Mouse (Mus musculus) right cerebral cortex, postnatal 4 days (tissue): ENCODE results near the gene Pgc.

ENCODE experiments used
- DNase-seq: peaks from one replicate; pipeline ENCODE4 v3.0.0-alpha.2; 2022

The Pgc gene

DNA sequence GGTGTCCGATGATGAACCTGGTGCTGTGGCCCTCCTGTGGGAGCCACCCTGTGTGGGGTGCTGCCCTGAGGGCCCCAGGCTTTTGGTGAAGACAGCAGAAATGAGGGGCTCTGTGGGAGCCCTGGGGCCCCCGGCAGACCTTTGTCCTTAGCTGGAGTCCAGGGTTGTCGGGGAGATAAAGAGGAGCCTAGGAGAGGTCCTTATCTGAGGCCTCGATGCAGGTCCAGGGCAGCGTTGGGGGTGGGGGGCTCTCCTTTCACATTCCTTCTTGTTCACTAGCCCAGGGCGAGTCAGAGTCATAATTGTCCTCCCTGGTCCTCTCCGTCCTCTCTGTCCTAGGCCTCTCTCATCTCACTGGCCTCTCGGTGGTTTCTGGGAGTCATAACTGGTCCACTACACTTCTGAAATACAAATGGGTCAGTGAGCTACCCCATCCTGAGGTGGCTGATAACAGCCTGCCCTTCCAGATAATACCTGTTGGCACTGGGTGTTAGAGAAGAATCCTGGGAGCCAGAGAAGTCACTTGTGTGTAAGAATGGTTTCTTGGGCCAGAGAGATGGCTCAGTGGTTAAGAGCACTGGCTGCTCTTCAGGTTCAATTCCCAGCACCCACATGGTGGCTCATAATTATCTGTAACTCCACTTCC is 26.6 kb downstream of the Pgc start:
- no peak for DNase-seq

DNA sequence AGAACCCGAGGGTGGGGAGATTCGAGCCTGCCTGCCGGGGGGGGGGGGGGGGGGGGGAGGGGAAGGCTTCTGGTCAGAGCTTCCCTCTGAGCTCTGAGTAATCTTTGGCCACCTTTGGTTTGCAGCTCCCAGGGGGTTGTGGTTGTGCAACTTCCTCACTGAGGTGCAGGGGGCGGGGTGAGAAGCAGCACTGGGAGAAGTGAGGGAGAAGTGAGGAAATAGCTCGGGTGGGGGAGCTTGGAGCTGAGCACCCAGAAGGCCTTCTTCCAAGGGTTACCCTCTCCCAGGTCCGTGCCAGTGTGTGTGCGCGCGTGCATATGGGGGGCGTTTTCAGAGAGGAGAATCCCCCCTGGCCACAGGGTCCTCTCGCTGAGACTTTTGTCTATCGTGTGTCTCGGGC is 27.6 kb downstream of the Pgc start:
- DNase-seq: no peak

DNA sequence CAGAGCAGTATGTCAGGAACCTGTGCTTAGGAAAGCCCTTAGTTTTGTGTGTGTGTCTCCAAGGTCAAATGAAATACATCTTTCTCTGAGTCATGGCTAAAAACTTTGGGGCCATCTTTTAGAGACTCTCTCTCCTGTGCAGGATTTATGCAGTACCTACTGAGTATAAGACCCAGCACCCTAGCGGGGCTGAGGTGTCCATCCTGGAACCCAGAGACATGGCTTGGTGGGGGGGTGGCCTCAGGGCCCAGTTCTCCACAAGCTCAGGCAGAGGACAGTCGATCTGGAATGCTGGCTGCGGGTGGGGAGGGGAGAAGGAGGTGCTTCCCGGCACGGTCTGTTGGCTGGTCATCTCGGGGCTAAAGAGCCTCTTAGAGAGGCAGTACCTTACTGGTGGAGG is 29.7 kb downstream of the Pgc start:
- DNase-seq: no peak

DNA sequence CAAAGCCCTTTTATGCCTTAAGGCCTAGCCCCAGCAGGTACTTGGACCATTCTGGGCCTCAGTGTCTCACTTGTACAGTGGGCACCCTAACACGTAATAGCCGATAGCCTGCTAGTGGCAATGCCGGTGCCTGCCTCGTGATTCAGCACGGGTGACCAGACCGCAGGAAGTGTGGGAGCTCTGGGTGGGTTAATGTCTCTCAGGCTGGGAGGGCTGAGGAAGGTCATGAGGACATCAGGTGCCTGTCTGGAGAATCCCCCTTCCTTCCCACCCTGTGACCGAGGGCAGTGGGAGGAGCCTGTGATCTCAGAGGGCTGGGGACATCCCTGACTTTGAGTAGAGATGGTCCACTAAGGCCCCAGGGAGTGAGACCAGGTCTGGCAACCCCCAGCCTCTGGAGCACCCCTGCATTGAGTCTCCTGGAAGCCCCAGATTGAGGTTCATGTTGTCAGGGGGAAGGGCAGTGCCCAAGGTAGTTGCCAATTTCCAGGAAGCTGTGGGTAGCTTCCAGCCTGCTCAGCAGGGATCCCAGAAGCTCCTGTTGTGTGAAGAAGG is 30.5 kb downstream of the Pgc start:
- DNase-seq: no peak

DNA sequence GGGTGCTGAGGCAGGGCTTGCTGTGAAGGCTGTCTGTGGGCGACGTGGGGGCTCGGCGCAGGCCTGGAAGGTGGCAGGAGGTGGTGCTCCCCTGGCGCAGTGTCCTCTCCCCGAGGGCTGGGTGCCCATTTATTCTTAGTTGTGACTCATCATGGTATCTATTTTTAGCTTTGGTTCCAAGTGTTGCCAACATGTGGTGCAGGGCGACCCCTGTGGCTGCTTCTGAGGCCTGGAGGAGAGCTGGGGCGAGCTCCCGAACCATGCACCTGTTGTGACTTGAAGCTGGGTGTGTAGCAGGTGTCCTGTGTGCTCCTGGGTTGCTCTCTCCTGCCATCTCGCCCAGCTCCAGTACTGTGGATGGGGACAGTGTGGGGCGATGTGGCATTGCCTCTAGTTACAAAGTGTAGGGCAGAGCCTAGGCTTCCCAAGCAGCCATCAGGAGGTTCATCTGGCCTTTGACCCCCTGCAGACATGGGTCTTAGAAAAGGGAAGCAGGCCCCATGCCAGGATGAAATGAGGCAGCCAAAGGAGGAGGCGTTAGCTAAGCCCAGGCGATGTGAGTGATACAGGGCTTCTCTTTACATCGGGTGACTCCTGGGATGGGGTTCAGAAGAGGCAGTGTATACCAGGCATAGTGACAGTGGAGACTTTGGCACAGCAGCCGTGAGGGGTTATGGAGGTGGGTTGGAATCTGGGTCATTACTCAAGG is 33.2 kb downstream of the Pgc start:
- no peak for DNase-seq

DNA sequence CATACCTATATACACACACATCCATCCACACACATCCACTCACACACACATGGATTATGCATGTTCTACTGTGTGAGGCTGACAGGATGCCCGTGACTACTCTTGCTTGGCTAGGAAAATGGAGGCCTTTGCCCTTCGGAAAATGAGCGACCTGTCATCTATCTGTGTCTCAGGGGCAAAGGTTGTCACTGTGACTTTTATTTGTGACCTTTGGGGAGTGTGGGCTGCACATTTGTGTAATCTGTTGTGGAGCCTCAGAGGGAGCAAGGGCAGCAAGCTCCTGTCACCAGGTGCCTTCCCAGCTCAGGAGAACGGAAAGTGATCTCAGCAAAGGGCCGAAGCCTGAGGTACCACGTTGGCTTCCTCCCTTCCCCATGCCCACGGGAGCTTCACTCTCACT is 35.4 kb downstream of the Pgc start:
- DNase-seq: no peak

DNA sequence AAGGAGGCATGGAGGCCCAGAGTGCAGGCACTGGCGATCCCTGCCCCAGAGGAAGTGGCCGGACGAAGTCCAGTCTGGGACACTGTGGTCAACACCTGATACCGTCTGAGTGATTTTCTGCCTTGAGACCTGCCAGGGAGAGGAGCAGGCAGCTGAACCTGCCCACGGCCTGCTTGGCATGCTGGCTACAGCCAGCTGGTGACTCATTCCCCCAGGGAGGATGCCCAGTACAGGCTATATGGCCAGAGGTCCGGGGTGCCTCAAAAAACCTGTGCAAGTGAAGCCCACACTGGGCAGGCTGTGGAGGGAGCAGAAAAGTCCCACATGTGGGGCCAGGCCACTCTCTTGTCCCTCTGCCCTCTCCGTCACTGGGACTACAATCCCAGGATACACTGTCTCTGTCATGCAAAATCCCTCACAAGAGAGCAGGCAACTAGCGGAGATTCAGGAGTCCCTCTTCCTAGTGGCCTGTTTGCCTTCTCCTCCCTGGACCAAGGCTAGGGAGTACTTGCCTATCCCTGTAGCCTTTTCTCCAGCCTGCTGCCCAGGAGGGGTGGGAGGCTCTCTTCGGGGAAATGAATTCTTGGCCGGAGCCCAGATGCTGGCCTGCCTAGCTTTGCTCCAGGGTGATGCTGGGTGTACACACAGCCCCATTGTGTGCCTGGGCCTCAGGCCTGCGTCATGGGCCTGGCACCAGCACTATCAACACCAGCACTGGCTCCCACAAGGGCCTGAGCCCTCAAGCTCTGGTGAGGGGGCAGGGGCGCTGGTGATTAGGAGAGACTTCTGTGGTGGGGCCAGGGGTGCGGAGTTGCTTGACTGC is 36.1 kb downstream of the Pgc start:
- peak; percentile 73 for DNase-seq

DNA sequence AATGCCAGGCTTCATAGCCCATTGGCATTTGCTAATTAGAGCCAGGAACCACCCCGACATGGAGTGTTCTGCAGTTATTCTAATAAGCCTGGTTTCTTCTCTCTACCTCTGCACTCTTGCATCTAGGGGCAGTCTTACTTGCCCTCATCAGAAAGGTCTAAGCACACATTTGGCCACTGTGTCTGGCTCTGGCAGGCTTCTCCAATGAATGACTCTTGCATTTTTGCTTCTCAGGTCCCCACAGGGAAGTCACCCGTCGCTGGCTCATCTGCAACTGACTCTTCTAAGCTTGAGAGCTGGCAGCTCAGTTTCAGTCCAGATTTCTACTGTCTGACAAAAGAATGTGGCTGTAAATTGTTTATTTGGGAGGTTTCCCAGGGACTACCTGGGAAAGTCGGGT is 39.3 kb downstream of the Pgc start:
- DNase-seq: no peak

DNA sequence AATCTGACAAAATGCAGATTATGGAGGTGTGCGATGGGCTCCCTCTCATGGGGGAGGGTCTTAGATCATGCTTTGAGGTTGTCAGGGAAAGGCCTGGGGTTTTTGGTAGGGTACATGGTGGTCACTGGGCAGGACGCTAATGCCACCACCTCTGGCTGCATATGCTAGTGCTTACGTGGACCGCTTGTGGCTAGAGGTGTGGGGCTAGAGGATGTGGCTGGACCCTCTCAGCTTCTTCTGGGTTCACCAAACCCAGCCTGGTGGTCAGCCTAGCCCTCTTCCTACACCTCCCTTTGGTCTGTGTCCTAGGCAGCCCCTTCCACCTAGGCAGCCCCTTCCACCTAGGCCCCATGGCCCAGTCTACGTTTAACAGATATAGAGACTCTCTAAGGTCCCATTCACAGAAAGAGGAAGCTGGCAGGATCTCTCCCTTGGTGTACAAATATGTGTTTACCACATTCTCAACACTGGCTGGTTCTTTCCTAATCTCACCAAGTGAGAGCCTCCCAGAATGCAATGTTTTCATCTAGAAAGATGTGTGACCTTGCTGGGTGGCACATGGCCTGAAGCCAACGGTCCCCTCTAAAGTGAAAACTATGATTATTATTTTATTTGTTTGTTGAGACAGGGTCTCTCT is 39.9 kb downstream of the Pgc start:
- no peak for DNase-seq

DNA sequence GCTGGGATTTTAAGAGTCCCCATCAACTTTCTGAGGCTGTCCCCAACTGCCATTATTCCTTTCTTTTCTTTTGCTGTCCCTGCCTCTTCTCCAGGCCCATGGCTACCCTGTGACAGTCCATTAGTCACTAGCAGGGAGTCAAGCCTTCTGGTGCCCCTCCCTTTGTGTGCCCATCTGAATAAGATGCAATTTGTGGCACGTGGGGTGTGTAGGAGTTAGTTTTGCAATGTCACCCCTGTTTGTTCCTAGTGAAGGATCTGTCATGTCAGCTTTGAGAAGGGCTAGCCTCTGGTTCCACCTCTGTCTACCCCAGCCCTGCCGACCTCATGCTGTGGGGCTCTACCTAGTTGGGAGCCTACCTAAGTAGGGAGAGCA is 40.4 kb downstream of the Pgc start:
- no peak for DNase-seq

DNA sequence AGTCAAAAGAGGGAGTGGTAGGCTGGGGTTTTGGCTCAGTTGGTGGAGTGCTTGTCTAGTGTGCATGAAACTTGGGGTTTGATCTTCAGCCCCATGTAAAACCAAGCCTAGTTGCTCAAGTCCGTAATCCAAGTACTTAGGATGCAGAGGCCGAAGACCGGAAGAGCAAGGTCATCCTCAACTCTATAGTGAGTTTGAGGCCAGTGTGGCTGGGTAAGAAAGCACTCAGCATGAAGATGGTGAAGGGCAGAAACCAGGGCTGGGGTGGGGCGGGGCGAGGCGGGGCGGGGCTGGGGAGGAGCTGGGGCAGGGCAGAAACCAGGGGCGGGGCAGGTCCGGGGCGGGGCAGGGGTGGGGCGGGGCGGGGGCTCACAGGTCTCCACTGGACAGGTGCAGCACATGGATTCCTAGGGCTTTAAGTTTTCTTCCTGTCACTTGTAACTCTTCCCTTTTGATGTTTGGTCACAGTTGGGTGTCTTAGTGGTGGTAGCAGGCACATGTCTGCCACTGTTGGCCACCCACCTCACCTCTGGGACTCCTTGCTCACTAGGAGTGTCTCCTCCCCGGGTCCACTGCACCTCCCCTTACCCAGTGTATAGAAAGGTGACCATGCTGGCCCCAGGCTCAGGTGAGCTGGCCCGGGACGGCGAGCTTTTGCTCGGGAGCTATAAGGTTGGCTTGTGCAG is 41.0 kb downstream of the Pgc start:
- no peak for DNase-seq

DNA sequence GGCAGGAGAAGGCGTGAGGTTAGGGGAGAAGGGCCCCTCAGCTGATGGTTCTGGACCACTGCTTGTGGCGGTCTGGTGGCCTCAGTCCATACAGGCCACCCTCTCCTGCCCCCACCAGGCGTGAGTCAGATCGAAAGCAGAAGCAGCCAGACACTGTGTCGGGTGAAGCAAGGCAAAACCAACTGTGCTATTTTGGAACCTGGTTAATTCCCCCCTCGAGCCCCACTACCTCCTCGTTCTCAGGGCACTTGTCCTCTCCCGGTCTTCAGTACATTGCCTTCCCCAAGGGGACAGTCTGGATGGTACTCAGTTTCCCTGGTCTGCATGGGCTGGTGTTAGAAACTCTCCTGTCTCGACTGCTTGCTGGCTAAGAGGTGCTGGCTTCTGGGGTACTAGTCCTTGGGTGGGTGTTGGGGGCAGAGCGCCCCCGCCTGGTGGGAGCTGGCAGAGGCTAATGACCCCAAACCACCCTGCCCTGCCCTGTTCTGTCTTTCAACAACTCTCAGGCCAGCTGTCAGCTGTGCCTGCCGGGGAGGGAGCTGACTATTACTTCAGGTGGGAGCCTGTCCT is 42.1 kb downstream of the Pgc start:
- DNase-seq: no peak

DNA sequence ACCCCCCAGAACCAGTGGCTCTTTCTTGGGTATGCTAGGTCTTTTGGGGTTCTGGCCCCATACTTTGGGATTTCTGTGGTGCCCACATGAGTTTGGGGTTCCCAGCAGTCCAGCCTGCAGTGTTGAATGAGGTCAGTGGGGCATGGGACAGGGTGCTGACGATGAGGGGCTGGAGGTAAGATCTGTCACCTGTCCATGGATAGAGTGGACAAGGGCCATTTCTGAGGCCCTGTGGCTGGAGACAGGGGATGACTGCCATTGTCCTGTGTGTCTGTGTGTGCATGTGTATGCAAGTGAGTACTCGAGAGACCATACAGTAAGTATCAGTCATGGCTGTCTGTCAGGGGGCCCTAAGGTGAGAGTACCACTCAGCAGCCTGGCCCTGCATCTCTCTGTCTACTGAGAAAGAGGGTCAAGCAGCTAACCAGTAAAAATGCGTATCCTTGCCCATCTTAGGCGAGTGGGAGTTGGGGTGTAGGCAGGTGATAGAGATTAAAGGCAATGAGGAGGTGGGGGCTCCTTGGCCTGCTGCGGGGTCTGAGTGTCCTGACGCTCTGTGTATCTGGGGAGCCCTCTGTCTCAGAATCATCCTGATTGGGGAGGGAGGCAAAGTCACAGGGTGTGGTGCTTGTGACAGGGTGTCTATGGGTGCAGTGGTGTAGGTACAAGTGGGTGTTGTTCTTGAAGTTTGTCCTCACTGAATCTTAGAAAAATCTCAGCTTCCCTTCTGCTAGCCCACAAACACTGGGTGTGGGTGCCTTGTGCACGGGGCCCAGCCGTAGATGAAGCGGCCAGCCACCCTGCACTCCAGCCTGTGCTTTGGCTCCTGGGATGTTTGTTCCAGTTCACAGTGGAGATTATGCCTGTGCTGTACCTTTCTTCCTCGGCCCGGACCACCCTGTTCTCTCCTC is 43.0 kb downstream of the Pgc start:
- no peak for DNase-seq

DNA sequence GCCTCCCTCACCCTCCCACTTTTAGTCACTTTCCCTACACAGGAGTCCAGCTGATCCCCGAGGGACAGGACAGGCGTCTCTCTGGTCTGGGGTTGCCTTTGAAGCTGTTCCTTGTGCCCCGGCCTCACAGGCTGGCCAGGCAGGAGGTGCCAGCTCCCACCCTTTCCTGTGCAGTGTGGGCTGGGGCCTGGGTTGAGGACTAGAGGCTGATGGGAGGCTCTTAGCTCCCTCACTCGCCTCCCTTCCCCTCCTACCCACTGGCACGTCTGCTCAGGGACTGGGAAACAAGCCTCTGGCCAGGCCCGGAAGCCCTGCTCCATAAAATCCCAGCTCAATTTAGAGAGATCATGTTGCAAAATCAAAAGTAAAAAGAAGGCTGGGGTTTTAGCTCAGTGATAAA is 47.0 kb downstream of the Pgc start:
- DNase-seq: no peak

DNA sequence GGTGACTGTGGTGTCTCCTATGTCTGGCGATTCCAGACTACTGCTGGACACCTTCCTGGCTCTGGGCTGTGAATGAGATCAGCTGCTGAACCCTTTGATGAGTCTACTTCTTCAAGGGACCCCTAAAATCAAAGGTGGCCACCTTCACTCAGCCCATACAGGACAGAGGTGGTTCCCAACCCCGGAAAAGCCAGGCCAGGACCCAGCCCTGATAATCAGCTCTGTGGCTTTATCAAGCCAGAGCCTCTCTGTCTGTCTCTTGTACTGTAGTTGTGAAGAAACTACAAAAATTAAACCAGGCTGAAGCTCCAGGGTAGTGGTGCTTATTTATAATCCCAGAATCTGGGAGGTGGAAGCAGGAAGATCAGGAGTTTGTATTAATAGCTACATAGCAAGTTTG is 50.5 kb downstream of the Pgc start:
- DNase-seq: no peak

DNA sequence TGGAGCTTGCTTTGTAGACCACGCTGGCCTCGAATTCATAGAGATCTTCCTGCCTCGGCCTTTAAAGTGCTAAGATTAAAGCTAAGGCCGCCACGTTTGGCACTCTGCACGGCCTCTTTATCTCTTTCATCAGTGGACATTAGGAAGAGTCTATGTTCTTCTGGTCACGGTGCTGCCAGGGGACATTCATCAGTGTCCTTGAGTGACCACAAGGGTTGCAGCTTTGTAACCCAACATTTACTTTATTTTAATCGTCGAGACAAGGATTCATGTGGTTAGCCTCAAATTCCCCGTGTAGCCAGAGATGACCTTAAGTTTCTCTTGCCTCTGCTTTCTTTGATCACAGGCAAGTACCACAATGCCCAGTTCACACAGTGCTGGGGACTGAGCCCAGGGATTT is 53.8 kb downstream of the Pgc start:
- DNase-seq: no peak

DNA sequence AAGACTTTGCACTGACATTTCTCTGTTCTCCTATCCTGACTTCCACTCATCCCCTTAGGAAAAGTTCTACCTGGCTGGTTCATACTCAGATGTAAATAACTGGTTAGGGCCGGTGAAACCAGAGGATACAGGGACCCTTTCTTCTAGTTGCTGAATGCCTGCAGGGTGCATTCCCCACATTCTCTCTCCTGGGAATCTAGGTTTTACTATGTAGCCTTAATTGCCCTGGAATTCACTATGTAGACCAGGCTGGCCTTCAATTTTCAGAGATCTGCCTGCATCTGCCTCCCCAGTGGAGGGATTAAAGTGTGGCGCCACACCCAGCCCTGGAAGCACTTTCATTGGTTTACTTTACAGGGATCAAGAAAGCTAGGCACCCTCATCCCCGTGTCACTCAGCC is 55.8 kb downstream of the Pgc start:
- DNase-seq: no peak

DNA sequence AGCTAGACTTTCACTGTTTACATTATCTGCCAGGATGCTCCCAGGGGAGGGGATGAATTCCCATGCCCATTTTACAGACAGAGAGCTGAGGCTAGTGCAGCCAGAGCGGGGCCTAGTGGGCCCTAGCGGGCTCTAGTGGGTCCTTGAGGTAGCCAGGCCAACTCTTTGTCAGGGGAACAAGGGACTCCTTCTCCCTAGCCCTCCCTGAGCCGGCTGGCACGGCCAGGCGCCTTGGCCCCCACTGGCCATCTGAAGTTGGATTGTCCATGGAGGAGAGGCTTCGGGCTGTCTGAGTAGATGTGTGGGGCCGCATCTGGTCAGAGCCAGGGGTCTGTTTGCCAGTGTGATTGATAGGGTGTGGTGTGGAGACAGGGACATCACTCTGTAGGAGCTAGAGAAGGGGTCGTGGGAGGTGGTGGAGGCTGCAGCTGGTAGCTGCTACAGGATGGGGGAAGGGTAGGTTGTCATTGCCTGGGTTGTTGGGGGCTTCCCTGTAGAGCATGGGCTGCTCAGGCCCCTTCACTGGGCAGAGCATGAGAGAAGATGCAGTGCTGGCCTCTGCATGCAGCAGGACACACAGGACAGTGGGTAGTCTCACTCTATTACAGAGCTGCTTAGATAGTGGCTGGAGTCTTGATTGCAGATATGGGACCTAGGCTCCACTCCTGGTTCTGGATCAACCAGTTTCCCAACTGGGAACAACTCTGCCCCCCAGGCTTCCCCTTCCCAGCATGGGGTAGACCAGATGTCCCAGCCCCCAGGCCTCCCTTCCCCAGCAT is 57.0 kb downstream of the Pgc start:
- no peak for DNase-seq
